Mouse (Mus musculus): ENCODE data around the gene Isoc2b. TPM values are rescaled to one million over a fixed set of nuclear protein-coding genes. Genes with fewer than 3 reads are reported as not detected.

Gene Isoc2b
- polyA plus RNA-seq (2015; fragmentation: Nextera tagmentation; extraction: Ambion mirVana), result 8.1 and 9.4 TPM in 2 replicates

GRCm38 (mm10) chr7:4870133-4870532 is at the start of gene Isoc2b:
Gene Isoc2b (minus strand): TSS chr7:4870258.

GRCm38 (mm10) chr7:4915007-4915665 is 45.1 kb upstream of the Isoc2b start, which contains the start of gene Zfp628:
Gene Zfp628 (plus strand): TSS chr7:4915217.

GRCm38 (mm10) chr7:4906466-4906950 is 36.5 kb upstream of the Isoc2b start, which contains the start of gene Gm36210:
Gene Gm36210 (minus strand): TSS chr7:4906516.

GRCm38 (mm10) chr7:4876753-4877221 is 6.7 kb upstream of the Isoc2b start, which contains the start of gene Isoc2a:
Gene Isoc2a (plus strand): TSS chr7:4877153.

GRCm38 (mm10) chr7:4844245-4844916 is 25.7 kb downstream of the Isoc2b start, which contains the start of gene Shisa7:
Gene Shisa7 (minus strand): TSS chr7:4844696.

GRCm38 (mm10) chr7:4812303-4813104 is 57.6 kb downstream of the Isoc2b start, which contains the start of gene Ube2s:
Gene Ube2s (minus strand): TSS chr7:4812590.

Other genes starting within 250 kb of the Isoc2b start
- gene Tmem86b, start 238.8 kb downstream of the Isoc2b start, polyA plus RNA-seq (2015; fragmentation: Nextera tagmentation; extraction: Ambion mirVana), result 0.64 and 1.0 TPM in 2 replicates
- gene Ppp6r1, start 211.2 kb downstream of the Isoc2b start, polyA plus RNA-seq (2015; fragmentation: Nextera tagmentation; extraction: Ambion mirVana), result 20.7 and 21.7 TPM in 2 replicates
- 50.6 and 51.7 TPM in 2 replicates for gene Hspbp1, start 185.2 kb downstream of the Isoc2b start, polyA plus RNA-seq (2015; fragmentation: Nextera tagmentation; extraction: Ambion mirVana)
- 0.36 and 0.59 TPM in 2 replicates for gene Brsk1, start 179.7 kb downstream of the Isoc2b start, polyA plus RNA-seq (2015; fragmentation: Nextera tagmentation; extraction: Ambion mirVana)
- 0.13 TPM in 1 of 2 replicates, not detected in the other for gene Tmem150b, start 145.0 kb downstream of the Isoc2b start, polyA plus RNA-seq (2015; fragmentation: Nextera tagmentation; extraction: Ambion mirVana)
- 23.7 and 24.3 TPM in 2 replicates for gene Kmt5c, start 130.1 kb downstream of the Isoc2b start, polyA plus RNA-seq (2015; fragmentation: Nextera tagmentation; extraction: Ambion mirVana)
- 50.4 and 62.9 TPM in 2 replicates for gene Cox6b2, start 117.2 kb downstream of the Isoc2b start, polyA plus RNA-seq (2015; fragmentation: Nextera tagmentation; extraction: Ambion mirVana)
- not detected in 2 replicates for gene Fam71e2, start 99.0 kb downstream of the Isoc2b start, polyA plus RNA-seq (2015; fragmentation: Nextera tagmentation; extraction: Ambion mirVana)
- 0.76 and 1.5 TPM in 2 replicates for gene Il11, start 87.4 kb downstream of the Isoc2b start, polyA plus RNA-seq (2015; fragmentation: Nextera tagmentation; extraction: Ambion mirVana)
- gene Tmem190, start 87.3 kb downstream of the Isoc2b start, polyA plus RNA-seq (2015; fragmentation: Nextera tagmentation; extraction: Ambion mirVana), result 0.35 TPM in 1 of 2 replicates, not detected in the other
- 24.6 and 25.2 TPM in 2 replicates for gene Tmem238, start 80.6 kb downstream of the Isoc2b start, polyA plus RNA-seq (2015; fragmentation: Nextera tagmentation; extraction: Ambion mirVana)
- gene Rpl28, start 77.4 kb downstream of the Isoc2b start, polyA plus RNA-seq (2015; fragmentation: Nextera tagmentation; extraction: Ambion mirVana), result 304 and 319 TPM in 2 replicates
- gene Ube2s, start 57.7 kb downstream of the Isoc2b start, polyA plus RNA-seq (2015; fragmentation: Nextera tagmentation; extraction: Ambion mirVana), result 130 and 139 TPM in 2 replicates
- 0.10 and 0.20 TPM in 2 replicates for gene Shisa7, start 25.6 kb downstream of the Isoc2b start, polyA plus RNA-seq (2015; fragmentation: Nextera tagmentation; extraction: Ambion mirVana)
- 0.64 and 0.98 TPM in 2 replicates for gene Isoc2a, start 6.9 kb upstream of the Isoc2b start, polyA plus RNA-seq (2015; fragmentation: Nextera tagmentation; extraction: Ambion mirVana)
- not detected in 2 replicates for gene Gm36210, start 36.3 kb upstream of the Isoc2b start, polyA plus RNA-seq (2015; fragmentation: Nextera tagmentation; extraction: Ambion mirVana)
- 1.7 and 2.3 TPM in 2 replicates for gene Zfp628, start 45.0 kb upstream of the Isoc2b start, polyA plus RNA-seq (2015; fragmentation: Nextera tagmentation; extraction: Ambion mirVana)
- gene Nat14, start 51.8 kb upstream of the Isoc2b start, polyA plus RNA-seq (2015; fragmentation: Nextera tagmentation; extraction: Ambion mirVana), result 2.6 and 3.0 TPM in 2 replicates
- gene Ssc5d, start 55.5 kb upstream of the Isoc2b start, polyA plus RNA-seq (2015; fragmentation: Nextera tagmentation; extraction: Ambion mirVana), result 3.7 and 4.8 TPM in 2 replicates
- 0.12 and 0.23 TPM in 2 replicates for gene Sbk2, start 94.1 kb upstream of the Isoc2b start, polyA plus RNA-seq (2015; fragmentation: Nextera tagmentation; extraction: Ambion mirVana)
- gene Sbk3, start 100.9 kb upstream of the Isoc2b start, polyA plus RNA-seq (2015; fragmentation: Nextera tagmentation; extraction: Ambion mirVana), result not detected in 2 replicates
- gene Zfp579, start 125.9 kb upstream of the Isoc2b start, polyA plus RNA-seq (2015; fragmentation: Nextera tagmentation; extraction: Ambion mirVana), result 12.7 and 15.0 TPM in 2 replicates
- 13.2 and 14.0 TPM in 2 replicates for gene Zfp524, start 144.2 kb upstream of the Isoc2b start, polyA plus RNA-seq (2015; fragmentation: Nextera tagmentation; extraction: Ambion mirVana)
- gene Fiz1, start 144.4 kb upstream of the Isoc2b start, polyA plus RNA-seq (2015; fragmentation: Nextera tagmentation; extraction: Ambion mirVana), result 15.1 and 16.0 TPM in 2 replicates
- 2.4 and 4.0 TPM in 2 replicates for gene Gm44973, start 145.2 kb upstream of the Isoc2b start, polyA plus RNA-seq (2015; fragmentation: Nextera tagmentation; extraction: Ambion mirVana)
- gene Zfp865, start 150.1 kb upstream of the Isoc2b start, polyA plus RNA-seq (2015; fragmentation: Nextera tagmentation; extraction: Ambion mirVana), result 3.1 TPM in 2 replicates
- 53.3 and 57.1 TPM in 2 replicates for gene Ccdc106, start 150.3 kb upstream of the Isoc2b start, polyA plus RNA-seq (2015; fragmentation: Nextera tagmentation; extraction: Ambion mirVana)
- gene 4632433K11Rik, start 163.9 kb upstream of the Isoc2b start, polyA plus RNA-seq (2015; fragmentation: Nextera tagmentation; extraction: Ambion mirVana), result not detected in 2 replicates
- 3.9 and 5.4 TPM in 2 replicates for gene Zfp784, start 168.2 kb upstream of the Isoc2b start, polyA plus RNA-seq (2015; fragmentation: Nextera tagmentation; extraction: Ambion mirVana)
- gene Zfp580, start 181.3 kb upstream of the Isoc2b start, polyA plus RNA-seq (2015; fragmentation: Nextera tagmentation; extraction: Ambion mirVana), result 33.3 and 37.8 TPM in 2 replicates
- 51.0 and 53.6 TPM in 2 replicates for gene U2af2, start 191.9 kb upstream of the Isoc2b start, polyA plus RNA-seq (2015; fragmentation: Nextera tagmentation; extraction: Ambion mirVana)
- gene Epn1, start 210.0 kb upstream of the Isoc2b start, polyA plus RNA-seq (2015; fragmentation: Nextera tagmentation; extraction: Ambion mirVana), result 39.4 and 40.6 TPM in 2 replicates
- not detected in 2 replicates for gene Rfpl4, start 246.7 kb upstream of the Isoc2b start, polyA plus RNA-seq (2015; fragmentation: Nextera tagmentation; extraction: Ambion mirVana)